Mouse (Mus musculus) hematopoietic stem cell, adult 5-6 weeks (primary cell): ENCODE measurements around the gene Clcc1. TPM values are rescaled to one million over a fixed set of nuclear protein-coding genes. Genes with fewer than 3 reads are reported as not detected.
"Not testable (repeated sequence)": the region's sequence is repeated elsewhere in the genome, so short reads cannot be mapped to it uniquely, and the experiment has no call there.

Experiments used
- ATAC-seq, 2 experiments: fragments of 125-278 bp in 1 of 2; replicated peaks in 1 of 2; 2 replicates each; pipeline ENCODE4 v1.8.0; 2016 to 2017; ENCODE audit warnings: inconsistent platforms in 2 of 2, mild to moderate bottlenecking in 2 of 2, moderate number of reproducible peaks in 2 of 2, low read depth in 1 of 2, moderate TSS enrichment in 1 of 2; ENCODE audit not compliant: low FRiP score in 2 of 2, poor library complexity in 2 of 2, severe bottlenecking in 2 of 2, insufficient read depth in 1 of 2, low TSS enrichment in 1 of 2
- total RNA-seq: library from RNA; stranded (forward); fragments of 172-1452, 232-1000 nt; gene quantifications from 2 replicates; pipeline ENCODE4 v1.2.3, GENCODE M21; 2017

Gene Clcc1
- total RNA-seq, result 68.6 and 89.4 TPM in 2 replicates

GRCm38 (mm10) chr3:108653710-108654379, at the start of gene Clcc1:
Clcc1 (plus strand) TSS chr3:108653913.
- ATAC-seq, result peak; percentile 92

DNA sequence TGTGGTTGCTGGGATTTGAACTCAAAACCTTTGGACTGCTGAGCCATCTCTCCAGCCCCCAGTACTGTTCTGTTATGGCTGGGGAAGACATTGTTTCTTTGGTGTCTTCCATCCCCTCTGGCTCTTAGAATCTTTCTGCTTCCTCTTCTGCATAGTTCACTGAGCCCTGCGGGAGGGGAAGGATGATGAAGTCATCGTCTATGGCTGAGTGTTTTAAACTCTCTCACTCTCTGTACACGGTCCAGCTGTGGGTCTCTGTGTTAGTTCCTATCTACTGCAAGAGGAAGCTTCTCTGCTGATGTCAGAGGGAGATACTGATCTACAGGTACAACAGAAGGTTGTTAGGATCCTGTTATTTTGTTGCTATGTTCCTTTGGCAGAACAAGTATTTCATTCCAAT, 44.8 kb upstream of the Clcc1 start:
- peak in 1 of 2 experiments; percentile 27; a peak in 2 of 4 replicates for ATAC-seq

GRCm38 (mm10) chr3:108634761-108635160, 19.0 kb upstream of the Clcc1 start:
- ATAC-seq, result no peak

DNA sequence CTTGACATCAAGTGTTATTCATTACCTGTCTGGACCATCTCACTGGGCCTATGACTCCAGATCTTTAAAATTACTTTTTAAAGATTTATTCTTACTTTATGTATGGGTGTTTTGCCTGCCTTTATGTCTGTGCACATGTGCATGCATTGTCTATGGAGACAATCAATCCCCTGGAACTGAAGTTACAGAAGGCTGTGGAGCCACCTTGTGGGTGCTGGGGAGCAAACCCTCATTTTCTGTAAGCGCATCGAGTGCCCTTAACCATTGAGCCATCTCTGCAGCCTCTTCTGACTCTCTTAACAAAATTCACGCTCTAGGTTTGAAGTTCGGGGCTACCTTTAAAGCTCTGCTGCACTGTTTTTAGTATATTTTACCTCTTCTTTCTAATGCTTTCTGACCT, 14.3 kb upstream of the Clcc1 start:
- 0 out of 4 replicates have a peak, but pooled peaks of 1 of the 2 experiments have one; percentile 59 for ATAC-seq

DNA sequence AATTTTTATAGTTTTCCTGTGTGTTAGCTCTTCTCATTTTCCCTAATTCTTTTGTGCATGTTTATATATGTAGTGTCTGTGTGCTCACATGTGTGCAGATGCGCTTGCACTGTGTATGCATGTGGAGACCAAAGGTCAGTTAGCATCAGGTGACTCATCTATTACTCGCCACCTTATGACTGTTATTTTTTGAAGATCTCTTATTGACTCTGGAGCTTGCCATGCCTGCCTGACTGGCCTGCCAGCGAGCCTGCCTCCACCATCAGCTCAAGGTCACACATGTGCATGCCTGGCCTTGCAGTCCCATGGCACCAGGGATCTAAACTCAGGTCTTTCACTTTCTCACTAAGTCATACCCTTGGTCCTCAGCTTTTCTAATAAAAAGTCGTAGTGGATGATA, 12.7 kb upstream of the Clcc1 start:
- no peak for ATAC-seq

GRCm38 (mm10) chr3:108644856-108645255, 8.9 kb upstream of the Clcc1 start:
- ATAC-seq, result no peak

DNA sequence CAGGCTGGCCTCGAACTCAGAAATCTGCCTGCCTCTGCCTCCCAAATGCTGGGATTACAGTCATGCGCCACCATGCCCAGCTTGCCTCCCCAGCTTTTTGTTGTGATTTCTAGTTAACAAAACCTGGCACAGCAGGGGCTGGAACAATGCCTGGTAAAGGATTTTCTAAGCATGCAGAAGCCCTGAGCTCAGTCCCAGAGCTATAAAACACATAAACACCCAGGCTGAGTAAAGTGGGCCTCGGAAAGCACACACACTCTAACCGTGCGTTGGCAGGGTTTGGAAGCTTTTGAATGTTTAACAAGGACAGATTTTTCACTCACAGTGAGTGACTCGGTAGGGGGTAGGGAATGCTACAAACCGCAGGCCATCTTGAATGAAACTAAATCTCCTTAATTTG, 7.7 kb upstream of the Clcc1 start:
- no peak for ATAC-seq

DNA sequence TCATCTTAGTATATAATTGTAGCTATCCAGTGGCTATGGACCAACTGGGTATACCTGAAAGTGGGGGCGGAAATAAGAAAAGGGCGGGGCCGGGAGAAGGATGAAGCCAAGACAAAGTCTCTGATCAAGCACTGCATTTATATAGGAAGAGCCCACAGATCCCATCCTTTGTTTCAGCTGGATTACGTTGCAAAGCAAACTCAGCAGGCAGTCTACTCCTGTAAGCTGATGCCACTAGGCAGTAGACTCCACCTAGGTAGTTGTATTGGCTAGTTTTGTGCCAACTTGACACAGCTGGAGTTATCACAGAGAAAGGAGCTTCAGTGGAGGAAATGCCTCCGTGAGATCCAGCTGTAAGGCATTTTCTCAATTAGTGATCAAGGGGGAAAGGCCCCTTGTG, 6.0 kb upstream of the Clcc1 start:
- not testable (repeated sequence) for ATAC-seq

DNA sequence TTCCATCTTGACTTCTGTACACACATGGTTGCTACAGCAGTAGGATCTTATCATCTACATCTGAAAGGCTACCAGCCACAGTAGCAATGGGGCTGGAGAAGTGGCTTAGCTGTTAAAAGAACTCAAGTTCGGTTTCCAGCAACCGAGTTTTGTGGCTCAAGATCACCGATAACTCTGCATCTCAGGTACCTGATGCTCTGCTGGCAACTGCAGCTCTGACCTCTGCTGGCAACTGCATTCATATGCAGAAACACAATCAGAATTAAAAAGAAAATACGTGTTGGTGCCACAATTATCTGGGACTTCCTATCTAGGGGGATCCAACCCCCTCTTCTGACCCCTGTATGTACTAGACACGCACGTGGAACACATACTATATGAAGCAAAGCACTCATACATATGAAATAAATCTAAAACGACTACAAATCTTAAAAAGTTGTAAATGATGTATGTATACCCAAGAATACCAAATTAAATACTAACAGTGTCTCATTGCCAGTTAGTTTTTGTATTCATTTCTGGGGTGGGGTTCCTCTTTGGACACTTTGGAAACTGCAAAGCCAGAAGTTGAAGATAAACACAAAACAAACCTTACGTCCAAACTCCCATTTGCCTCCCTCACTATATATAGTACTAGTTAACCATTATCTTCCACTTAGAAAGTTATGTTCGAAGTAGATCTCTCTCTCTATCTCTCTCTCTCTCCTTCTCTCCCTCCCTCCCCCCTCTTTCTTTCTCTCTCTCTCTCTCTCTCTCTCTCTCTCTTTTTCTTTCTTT, 659 bp upstream of the Clcc1 start:
- peak in 1 of 2 experiments; percentile 26; a peak in 2 of 4 replicates for ATAC-seq

DNA sequence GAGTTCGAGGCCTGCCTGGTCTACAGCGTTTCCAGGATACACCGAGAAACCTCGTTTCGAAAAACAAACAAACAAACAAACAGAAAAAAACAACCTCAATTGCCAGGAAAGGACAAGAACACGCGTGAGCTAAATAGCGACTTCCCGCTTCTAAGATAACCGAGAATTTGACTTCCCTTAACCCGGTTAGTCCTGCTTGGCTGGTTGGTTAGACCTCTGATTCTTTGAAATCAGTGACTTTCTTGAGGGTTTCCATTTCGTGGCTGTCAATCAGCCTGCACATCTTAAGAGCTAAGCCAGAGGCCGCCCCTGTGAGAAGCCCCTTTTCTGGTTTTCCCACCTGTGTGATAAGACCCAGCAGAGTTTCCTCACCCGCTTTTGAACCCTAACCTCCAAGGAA, 853 bp downstream of the Clcc1 start:
- no peak for ATAC-seq

DNA sequence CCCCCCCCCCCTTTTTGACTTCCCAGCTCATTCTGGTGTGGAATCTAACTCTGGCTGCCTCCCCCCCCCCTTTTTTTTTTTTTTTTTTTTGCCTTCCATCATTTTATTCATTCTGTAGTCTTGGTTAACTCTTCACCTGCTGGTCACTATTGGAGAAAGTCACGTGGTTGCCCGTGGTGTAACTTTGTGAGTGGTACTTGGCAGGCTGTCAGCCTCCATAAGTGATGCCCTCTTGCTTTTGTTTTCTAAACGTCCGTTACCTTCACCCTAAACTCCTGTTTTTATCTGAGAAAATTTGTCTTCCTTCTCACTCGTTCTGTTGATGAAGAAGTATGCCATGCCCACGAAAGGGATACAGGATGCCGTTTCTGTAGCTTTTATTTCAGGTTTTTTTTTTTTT, 1.8 kb downstream of the Clcc1 start:
- no peak for ATAC-seq

- ATAC-seq, result no peak
Measured at GRCm38 (mm10) chr3:108658612-108659011, 4.9 kb downstream of the Clcc1 start.

GRCm38 (mm10) chr3:108660941-108661340, 7.2 kb downstream of the Clcc1 start:
- no peak for ATAC-seq

GRCm38 (mm10) chr3:108676616-108677015, 22.9 kb downstream of the Clcc1 start:
- ATAC-seq, result no peak

DNA sequence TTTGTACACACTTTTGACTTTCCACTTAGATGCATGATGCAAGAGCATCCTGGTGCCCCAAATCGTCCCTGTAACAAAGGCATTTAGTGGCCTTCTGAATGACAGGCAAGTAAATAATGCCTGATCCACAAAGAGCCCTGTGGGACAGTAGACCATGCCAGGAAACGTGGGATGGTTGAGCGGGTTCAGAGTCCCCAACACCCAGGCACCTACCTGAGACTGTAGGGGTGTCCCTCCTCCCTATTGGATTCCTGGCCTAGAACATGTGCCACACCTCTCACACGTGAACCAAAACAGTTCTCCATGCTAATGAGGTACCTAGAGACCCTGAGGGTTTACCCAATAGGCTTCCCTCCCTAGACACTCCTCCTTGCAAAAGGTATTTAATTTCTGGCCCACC, 27.3 kb downstream of the Clcc1 start:
- no peak for ATAC-seq

- ATAC-seq, result not testable (repeated sequence)
Measured at GRCm38 (mm10) chr3:108683597-108683996, 29.9 kb downstream of the Clcc1 start.

DNA sequence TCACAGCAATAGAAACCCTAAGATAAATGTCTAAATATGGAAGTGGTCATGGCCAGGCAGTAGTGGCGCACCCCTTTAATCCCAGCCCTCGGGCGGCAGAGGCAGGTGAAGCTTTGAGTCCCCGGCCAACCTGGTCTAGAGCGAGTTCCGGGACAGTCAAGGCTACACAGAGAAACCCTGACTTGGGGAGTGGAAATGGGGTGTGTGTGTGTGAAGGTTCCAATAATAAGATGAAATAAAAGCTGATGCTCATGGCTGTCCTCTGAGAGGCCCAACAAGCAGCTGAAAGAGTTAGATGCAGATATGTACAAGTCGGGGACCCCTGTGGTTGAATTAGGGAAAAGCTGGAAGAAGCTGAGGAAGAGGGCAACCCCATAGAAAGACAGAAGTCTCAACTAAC, 32.0 kb downstream of the Clcc1 start:
- no peak for ATAC-seq

DNA sequence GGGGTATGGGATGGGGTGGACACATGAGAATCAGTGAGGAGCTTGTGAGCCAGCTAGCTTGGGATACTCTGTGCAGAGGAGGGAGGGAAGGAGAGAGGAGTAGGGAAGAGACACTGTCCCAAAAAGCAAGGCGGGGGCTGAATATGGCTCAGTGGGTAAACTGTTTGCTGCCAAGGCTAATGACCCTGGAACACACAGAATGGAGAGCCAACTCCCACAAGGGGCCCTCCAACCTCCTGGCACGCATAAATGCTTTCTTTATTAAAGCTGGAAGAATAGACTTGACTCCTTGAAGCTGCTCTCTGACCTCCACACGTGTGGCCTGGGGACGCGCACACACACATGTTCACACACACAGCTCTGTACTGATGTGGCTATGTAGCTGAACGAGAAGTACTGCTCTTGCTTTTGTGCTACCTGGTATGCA, 35.3 kb downstream of the Clcc1 start:
- ATAC-seq, result no peak

DNA sequence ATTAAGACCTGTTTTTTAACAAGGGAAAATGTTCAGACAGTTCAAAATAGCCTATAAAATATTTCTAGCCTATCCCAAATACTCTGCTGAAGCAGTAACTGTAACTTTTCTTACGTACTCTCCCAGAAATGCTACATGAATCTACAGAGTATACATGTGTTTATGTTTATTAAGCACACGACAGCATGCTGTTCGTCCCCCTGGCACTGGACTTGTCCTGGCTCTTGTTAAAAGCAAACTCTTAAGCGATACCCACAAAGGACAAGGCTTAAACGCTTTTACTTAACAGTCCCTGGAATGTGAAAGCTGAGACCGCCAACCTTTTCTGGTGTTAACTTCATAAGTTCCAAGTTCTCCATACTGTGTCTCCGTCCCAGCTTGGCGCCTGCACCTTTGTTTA, 35.7 kb downstream of the Clcc1 start:
- no peak for ATAC-seq
